Mouse (Mus musculus) intestine, postnatal 0 days (tissue): Measurements from ENCODE around the gene Slc23a3. TPM values are rescaled to one million over a fixed set of nuclear protein-coding genes. Genes with fewer than 3 reads are reported as not detected.

Experiments used
- ATAC-seq: fragments of 200-750 bp; cut with Nextera tagmentation; 2 replicates; pipeline ENCODE4 v1.8.0; 2017; ENCODE audit warnings: mild to moderate bottlenecking, moderate TSS enrichment, moderate library complexity
- H3K27ac ChIP-seq: fragments of 300-500 bp; sonication (generic); 2 replicates; pipeline ENCODE4 v1.5.1; 2014; ENCODE audit warnings: mild to moderate bottlenecking, low read depth, low read length, moderate library complexity
- H3K27me3 ChIP-seq: fragments of 300-500 bp; sonication (generic); replicated peaks from 2 replicates; pipeline ENCODE4 v1.6.1; 2014; ENCODE audit warnings: low read length, mixed read lengths; ENCODE audit not compliant: control insufficient read depth, insufficient read depth
- H3K36me3 ChIP-seq: fragments of 300-500 bp; sonication (generic); 2 replicates; pipeline ENCODE4 v1.6.1; 2014; ENCODE audit warnings: mild to moderate bottlenecking, moderate library complexity; ENCODE audit not compliant: control insufficient read depth, insufficient read depth
- H3K4me1 ChIP-seq: fragments of 300-500 bp; sonication (generic); replicated peaks from 2 replicates; pipeline ENCODE4 v1.6.1; 2014; ENCODE audit warnings: antibody characterized with exemption, low read length, mixed read lengths; ENCODE audit not compliant: control insufficient read depth, insufficient read depth
- H3K4me2 ChIP-seq: fragments of 300-500 bp; sonication (generic); replicated peaks from 2 replicates; pipeline ENCODE4 v1.6.1; 2014; ENCODE audit warnings: low read depth, mild to moderate bottlenecking, moderate library complexity
- H3K4me3 ChIP-seq: fragments of 300-500 bp; sonication (generic); 2 replicates; pipeline ENCODE4 v1.5.1; 2014; ENCODE audit warnings: low read depth, low read length
- H3K9ac ChIP-seq: fragments of 300-500 bp; sonication (generic); 2 replicates; pipeline ENCODE4 v1.6.1; 2014; ENCODE audit warnings: mild to moderate bottlenecking, low read depth, low read length
- H3K9me3 ChIP-seq: fragments of 300-500 bp; sonication (generic); 2 replicates; pipeline ENCODE4 v1.6.1; 2016; ENCODE audit warnings: mixed run types; ENCODE audit not compliant: control insufficient read depth
- CTCF ChIP-seq: sonication (generic); IDR thresholded peaks from 2 replicates; pipeline ENCODE4 v1.5.1; 2016; ENCODE audit warnings: low read depth, mild to moderate bottlenecking, control low read depth, antibody characterized with exemption, moderate library complexity
- WGBS: fragments of 180-500 bp; shearing (Covaris S2); extraction: QIAGEN DNeasy Blood & Tissue Kit; methylation state at CpG from one replicate; pipeline ENCODE4 v1.1.7; 2014; 5-methylcytosine and 5-hydroxymethylcytosine counted together
- polyA plus RNA-seq: library from polyadenylated mRNA; unstranded; fragments of >200 nt; fragmentation: Nextera tagmentation; extraction: Ambion mirVana; gene quantifications from 2 replicates; pipeline ENCODE4 v1.2.1, GENCODE M21; 2015

Gene Slc23a3
- polyA plus RNA-seq, 1 experiment from 2014 or later, result 3.2 TPM

DNA sequence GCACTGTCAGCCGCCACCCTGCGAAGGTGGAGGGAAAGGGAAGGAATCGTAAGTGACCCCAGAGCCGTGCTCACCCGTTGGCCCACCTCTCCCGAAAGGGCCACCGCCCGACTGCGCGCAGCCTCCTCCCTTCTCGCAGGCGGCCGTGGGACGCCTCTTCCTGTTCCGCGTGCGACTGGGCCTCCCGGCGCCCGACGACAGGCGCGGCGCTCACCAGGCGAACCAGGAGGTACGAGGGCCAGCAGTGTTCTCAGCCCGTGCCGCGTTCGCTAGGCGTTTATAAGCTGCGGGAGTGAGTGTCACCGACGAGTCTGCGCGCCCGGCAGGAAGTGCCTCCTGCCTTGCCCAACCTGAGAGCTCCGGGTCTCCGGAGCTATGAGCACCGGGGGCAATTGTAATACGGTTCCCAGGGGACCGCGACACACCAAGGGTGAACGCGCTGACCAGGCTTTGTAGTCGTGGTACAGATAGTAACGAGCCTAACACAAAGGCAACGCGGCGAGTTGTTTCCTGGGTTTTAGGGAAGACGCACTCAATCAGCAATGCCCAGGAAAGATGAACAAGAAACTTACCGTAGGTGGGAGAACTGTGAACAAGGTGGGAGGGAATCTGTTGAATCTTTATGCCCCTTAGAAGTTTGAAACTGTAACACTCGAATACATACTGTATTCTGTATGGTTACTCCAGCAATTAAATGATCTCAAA lies 7.9 kb upstream of the Slc23a3 start:
- H3K4me2 ChIP-seq, result peak overlapping the region; percentile 88
- peak; percentile 50 for ATAC-seq
- H3K4me3 ChIP-seq, result peak overlapping the region; percentile 72
- peak overlapping the region; percentile 96 for H3K27ac ChIP-seq
- H3K36me3 ChIP-seq, result peaks cover 49% of the 10 kb centered on the region
- WGBS, result under 1% methylated on average over 52 of the region's 53 CpGs
- TF ChIP-seq CTCF, result no peak; the same call in 1 of the 2 replicates
- peak overlapping the region; percentile 76 for H3K9ac ChIP-seq
- H3K4me1 ChIP-seq, result no peaks in the 10 kb centered on the region
- no peaks in the 10 kb centered on the region for H3K27me3 ChIP-seq
- H3K9me3 ChIP-seq, result no peaks in the 10 kb centered on the region

DNA sequence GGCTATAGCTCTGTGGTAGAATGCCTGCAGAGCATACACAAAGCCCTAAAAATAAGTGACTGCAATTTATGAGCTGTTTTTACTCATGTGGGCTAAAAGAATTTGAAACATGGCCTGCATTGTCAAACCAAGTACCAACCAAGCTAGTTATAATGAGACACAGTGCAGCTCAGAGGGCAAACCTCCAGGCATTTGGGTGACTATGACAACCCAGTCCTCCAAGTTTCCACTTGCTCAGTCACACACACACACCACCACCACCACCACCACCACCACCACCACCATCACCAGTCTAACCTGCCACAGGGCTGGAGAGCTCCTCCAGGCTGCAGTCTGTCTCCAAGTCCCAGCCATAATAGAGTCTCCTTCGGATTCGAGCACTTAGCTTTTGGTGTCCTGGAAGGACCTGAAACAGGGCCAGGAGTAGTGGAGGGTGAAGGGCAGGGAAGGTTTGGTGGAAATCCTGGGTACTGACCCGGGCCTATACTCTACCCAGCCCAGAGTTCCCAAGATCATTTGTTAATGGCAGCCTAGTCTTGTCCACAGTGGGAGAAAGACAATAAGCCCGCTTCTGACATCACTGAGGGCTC lies 7.0 kb upstream of the Slc23a3 start:
- H3K36me3 ChIP-seq, result peaks cover 49% of the 10 kb centered on the region
- H3K27ac ChIP-seq, result peak overlapping the region; percentile 96

DNA sequence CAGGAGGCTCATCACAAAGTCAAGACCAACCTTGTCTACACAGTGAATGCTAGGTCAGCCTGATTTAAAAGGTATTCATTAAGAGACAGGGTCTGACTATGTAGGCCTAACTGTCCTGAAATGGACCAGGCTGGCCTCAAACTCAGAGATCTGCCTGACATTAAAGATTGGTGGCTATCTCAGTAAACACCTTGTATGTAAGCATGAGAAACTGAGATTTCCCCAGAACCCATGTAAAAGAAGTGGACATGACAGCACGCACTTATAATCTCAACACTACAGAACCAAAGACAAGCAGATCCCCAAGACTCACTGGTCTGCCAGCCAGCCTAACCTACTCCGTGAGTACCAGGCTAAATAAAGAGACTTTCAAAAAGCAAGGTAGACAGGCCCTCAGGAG lies 4.8 kb upstream of the Slc23a3 start:
- H3K27ac ChIP-seq, result no peak overlapping the region
- 100% methylated on average over 2 of the region's 2 CpGs for WGBS
- no peak overlapping the region for H3K4me2 ChIP-seq
- no peaks in the 10 kb centered on the region for H3K9me3 ChIP-seq
- no peak overlapping the region for H3K9ac ChIP-seq
- no peak overlapping the region for H3K4me3 ChIP-seq
- no peak for ATAC-seq
- peaks cover 43% of the 10 kb centered on the region for H3K36me3 ChIP-seq
- H3K4me1 ChIP-seq, result no peaks in the 10 kb centered on the region
- TF ChIP-seq CTCF, result no peak
- no peaks in the 10 kb centered on the region for H3K27me3 ChIP-seq

More for the DNA sequence above, 7.0 kb upstream of the Slc23a3 start:
- peak overlapping the region; percentile 88 for H3K4me2 ChIP-seq
- peak overlapping the region; percentile 72 for H3K4me3 ChIP-seq
- peak overlapping the region; percentile 76 for H3K9ac ChIP-seq
- no peaks in the 10 kb centered on the region for H3K4me1 ChIP-seq
- ATAC-seq, result no peak
- no peaks in the 10 kb centered on the region for H3K9me3 ChIP-seq
- TF ChIP-seq CTCF, result no peak
- H3K27me3 ChIP-seq, result no peaks in the 10 kb centered on the region
- 36% methylated on average over 4 of the region's 4 CpGs for WGBS

DNA sequence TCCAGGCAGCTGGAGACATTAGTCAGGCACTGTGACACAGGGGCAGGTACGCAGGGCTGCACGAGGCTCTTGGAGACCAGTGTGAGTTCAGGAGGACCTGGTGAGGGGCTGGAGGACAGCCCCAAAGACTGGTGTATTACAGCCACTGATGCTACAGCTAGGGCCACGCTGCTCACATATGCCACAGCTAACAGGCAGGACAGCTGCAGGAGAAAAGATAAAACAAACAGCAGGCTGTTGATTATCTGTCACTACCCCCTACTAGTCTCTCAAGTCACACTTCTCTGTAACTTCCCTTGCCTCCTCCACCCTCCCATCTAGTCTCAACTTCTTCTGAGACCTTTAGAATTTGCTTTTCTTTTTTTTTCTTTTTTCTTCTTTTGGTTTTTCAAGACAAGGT lies 3.0 kb upstream of the Slc23a3 start:
- ATAC-seq, result no peak
- Histone ChIP-seq H3K9me3 (no peaks in the 10 kb centered on the region), H3K27ac (no peak overlapping the region), H3K4me2 (no peak overlapping the region), H3K9ac (no peak overlapping the region), H3K27me3 (no peaks in the 10 kb centered on the region), H3K4me1 (no peaks in the 10 kb centered on the region), H3K36me3 (peaks cover 43% of the 10 kb centered on the region), H3K4me3 (no peak overlapping the region)
- no peak for TF ChIP-seq CTCF
- WGBS, result 65% methylated on average over 3 of the region's 3 CpGs

DNA sequence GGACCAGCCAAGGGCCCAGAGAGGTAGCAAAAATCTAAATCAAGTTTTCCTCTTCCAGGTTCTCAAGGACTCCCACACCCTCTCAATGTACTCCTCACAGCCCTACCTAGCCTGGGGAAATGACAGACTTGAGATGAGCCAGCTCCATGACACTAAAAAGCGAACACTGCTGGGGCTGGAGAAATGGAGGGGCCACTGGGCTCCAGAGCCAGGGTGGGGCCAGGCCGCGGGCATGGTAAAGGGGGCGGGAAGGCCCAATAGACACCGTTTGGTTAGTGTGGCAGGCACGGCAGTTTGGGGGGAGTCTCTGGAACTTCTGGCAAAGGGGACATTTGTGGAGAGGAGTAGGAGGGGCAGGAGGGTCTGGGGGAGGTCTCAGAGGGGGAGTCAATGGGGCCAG lies 2.6 kb upstream of the Slc23a3 start:
- no peak for TF ChIP-seq CTCF
- Histone ChIP-seq H3K9ac (no peak overlapping the region), H3K36me3 (peaks cover 43% of the 10 kb centered on the region), H3K27me3 (no peaks in the 10 kb centered on the region), H3K27ac (no peak overlapping the region), H3K4me1 (no peaks in the 10 kb centered on the region), H3K4me2 (no peak overlapping the region), H3K4me3 (no peak overlapping the region), H3K9me3 (no peaks in the 10 kb centered on the region)
- WGBS, result 65% methylated on average over 6 of the region's 6 CpGs
- ATAC-seq, result no peak

DNA sequence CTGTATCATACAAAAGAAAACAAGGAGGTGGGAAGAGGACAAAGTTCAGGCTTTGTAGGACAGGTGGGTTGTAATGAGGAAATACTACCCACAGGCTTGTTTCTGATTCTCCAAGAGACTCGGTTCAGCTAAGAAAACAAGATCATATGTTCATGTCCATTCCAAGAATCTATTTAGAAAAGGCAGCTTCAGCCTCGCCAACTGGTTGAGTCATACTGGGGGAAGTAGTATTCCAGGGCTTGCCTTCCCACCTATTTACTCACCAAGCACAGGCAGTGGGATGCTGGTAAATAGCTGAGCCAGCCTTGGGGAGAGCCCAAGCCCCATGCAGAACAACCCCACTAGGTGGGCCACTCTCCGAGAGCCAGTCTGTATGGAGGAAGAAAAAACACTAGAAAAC lies 5.0 kb downstream of the Slc23a3 start:
- 0 out of 2 replicates have a peak, but pooled peaks cover 5% of the 10 kb centered on the region for H3K4me1 ChIP-seq
- H3K27ac ChIP-seq, result no peak overlapping the region
- no peak overlapping the region for H3K9ac ChIP-seq
- no peak for ATAC-seq
- H3K4me3 ChIP-seq, result no peak overlapping the region
- H3K9me3 ChIP-seq, result no peaks in the 10 kb centered on the region
- 45% methylated on average over 3 of the region's 3 CpGs for WGBS
- H3K4me2 ChIP-seq, result no peak overlapping the region
- TF ChIP-seq CTCF, result no peak
- H3K27me3 ChIP-seq, result no peaks in the 10 kb centered on the region
- no peaks in the 10 kb centered on the region for H3K36me3 ChIP-seq
